Mouse (Mus musculus): ENCODE data around the gene Olfr1402. TPM values are rescaled to one million over a fixed set of nuclear protein-coding genes. Genes with fewer than 3 reads are reported as not detected.

The Olfr1402 gene
- polyA plus RNA-seq, 1 experiment from 2014 or later = not detected

- DNase-seq (no peak), ATAC-seq (ENCODE audit: insufficient read depth) (no peak)
- Histone ChIP-seq H3K27me3 (ENCODE audit: insufficient read depth, low read length) (no peaks in the 10 kb centered on the region), H3K4me3 (ENCODE audit: low read depth, low read length) (no peak overlapping the region), H3K9me3 (ENCODE audit: low read depth, low read length) (no peaks in the 10 kb centered on the region), H3K36me3 (ENCODE audit: insufficient read depth) (no peaks in the 10 kb centered on the region), H3K27ac (ENCODE audit: low read depth) (no peak overlapping the region), H3K4me2 (no peak overlapping the region), H3K4me1 (ENCODE audit: insufficient read depth) (no peaks in the 10 kb centered on the region), H3K9ac (no peak overlapping the region)
- WGBS = 84% methylated on average over 1 of the region's 1 CpGs
- no peak for TF ChIP-seq CTCF (IDR thresholded peaks at IDR 0.05; ENCODE audit: low read depth)
These were observed 63.4 kb downstream of the Olfr1402 start for GRCm38 (mm10) chr3:97358448-97358847.

Other genes starting within 250 kb of the Olfr1402 start
- 46.1 and 49.7 TPM in 2 replicates for gene Bcl9, start 124.1 kb downstream of the Olfr1402 start, polyA plus RNA-seq (2014; fragmentation: Nextera tagmentation; extraction: Ambion mirVana)
- 16.5 and 16.6 TPM in 2 replicates for gene Chd1l, start 188.2 kb upstream of the Olfr1402 start, polyA plus RNA-seq (2014; fragmentation: Nextera tagmentation; extraction: Ambion mirVana)
- gene Fmo5, start 206.8 kb upstream of the Olfr1402 start, polyA plus RNA-seq (2014; fragmentation: Nextera tagmentation; extraction: Ambion mirVana) = 1.2 and 1.4 TPM in 2 replicates
- 4.4 and 4.6 TPM in 2 replicates for gene Prkab2, start 236.2 kb upstream of the Olfr1402 start, polyA plus RNA-seq (2014; fragmentation: Nextera tagmentation; extraction: Ambion mirVana)